Mouse (Mus musculus) megakaryocyte, embryonic 14.5 days (primary cell): ENCODE results near the gene Mmp24.

ENCODE experiments used
- FLI1 ChIP-seq: IDR thresholded peaks from 2 replicates; pipeline ENCODE4 v1.6.1; 2012; ENCODE audit warnings: low read length, inconsistent platforms, mixed read lengths
- GATA1 ChIP-seq: IDR thresholded peaks from 3 replicates; pipeline ENCODE4 v1.6.1; 2012; ENCODE audit warnings: mixed read lengths, low read length, inconsistent platforms, borderline replicate concordance

DNA sequence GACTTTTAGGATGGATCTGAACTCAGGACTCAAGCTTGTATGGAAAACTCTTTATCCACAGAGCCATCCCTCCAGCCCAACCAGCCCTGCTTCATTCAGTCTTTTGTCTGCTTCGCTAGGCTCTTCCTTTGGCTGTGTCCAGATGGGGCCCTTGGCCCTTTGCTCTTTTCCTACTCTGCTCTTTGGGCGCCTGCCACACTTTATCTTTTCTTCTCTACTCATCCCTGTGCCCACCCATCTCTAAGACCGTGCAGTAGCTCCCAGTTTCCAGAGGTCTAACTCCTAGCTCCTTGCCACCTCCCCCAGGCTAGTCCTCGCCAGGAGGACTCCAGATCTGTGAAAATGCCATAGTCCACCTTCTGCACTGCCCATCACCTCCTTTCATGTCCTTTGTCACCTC is 1.5 kb upstream of the Mmp24 start:
- no peak for TF ChIP-seq GATA1
- TF ChIP-seq FLI1, result no peak
